Mouse (Mus musculus): ENCODE results near the gene Rad23a. TPM values are rescaled to one million over a fixed set of nuclear protein-coding genes. Genes with fewer than 3 reads are reported as not detected.
A peak's percentile ranks its signal among the peaks of the same experiment; 100 is the strongest.
"Not testable (repeated sequence)": the region's sequence is repeated elsewhere in the genome, so short reads cannot be mapped to it uniquely, and the experiment has no call there.

Gene Rad23a
- polyA plus RNA-seq, 1 experiment from 2014 or later, result 74.2 TPM

DNA sequence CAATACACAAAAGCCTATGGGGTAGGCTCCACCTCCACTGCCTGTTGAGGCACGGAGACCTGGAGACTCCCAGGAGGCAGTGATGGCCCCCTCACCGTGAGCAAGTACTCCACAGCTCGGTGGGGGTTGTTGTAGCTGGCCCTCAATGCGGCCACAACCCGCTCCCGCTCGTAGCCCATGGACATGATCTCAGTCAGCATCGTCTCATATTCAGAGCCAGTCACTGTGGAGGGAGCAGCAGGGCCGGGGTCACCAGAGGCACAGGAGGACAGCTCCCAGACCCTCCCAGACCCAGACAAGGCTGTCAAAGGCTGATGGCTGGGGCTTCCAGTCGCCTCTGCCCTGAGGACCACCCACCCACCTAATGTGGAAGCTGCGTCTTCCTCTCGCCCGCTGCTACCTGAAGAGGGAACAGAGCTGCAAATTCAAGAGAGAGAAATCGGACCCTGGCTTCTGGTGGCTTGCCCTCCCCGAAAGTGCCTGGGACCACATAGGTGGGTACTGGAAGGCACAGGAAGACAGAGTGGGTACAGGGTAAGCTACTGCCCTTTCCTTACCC lies 2.5 kb downstream of the Rad23a start:
- H3K36me3 ChIP-seq, result peaks cover 70% of the 10 kb centered on the region
- ATAC-seq (ENCODE audit: low read depth), result no peak
- WGBS, result 77% methylated on average over 15 of the region's 15 CpGs
- H3K9ac ChIP-seq, result peak overlapping the region; percentile 38; the same call in 1 of the 2 replicates
- H3K9me3 ChIP-seq, result no peaks in the 10 kb centered on the region
- no peak overlapping the region for H3K4me3 ChIP-seq
- H3K27me3 ChIP-seq, result no peaks in the 10 kb centered on the region
- H3K27ac ChIP-seq (replicated peaks), result peak overlapping the region; percentile 65
- H3K4me2 ChIP-seq, result no peak overlapping the region
- H3K4me1 ChIP-seq (replicated peaks), result peaks cover 66% of the 10 kb centered on the region

DNA sequence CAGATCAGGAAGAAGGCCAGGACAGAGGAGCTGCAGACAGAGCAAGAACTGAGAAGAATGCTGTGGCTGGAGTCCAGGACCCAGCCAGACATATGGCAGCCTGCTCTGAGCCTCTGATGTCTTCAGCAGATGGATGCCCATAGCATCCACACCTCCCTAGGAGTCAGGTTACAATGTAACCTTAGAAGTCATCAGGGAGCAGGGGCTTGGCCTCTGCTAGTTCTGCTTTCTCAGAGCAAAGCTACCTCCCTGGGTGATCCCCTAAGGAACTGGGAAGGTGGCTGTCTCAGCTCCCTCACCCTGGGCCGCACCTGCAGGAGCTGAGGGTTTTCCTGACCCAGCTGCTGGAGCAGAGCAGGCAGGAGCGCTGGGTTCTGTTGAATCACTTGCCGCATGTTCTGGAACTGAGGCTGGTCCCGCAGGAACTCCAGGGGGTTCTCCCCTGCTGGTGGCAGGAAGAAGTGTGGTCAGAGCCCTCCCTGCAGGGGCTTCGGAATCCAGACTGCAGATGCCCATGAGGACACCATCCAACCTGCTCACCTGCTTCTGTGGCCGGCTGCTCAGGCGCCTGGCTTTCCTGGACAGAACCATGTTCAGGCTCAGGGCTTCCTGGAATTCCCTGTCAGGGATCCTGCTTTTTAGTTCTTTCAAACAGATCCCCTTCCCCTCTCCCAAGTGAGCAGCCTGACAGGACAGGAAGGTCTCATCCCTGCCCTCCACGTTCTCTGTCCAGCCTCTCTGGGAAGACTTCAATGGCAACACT lies 3.1 kb downstream of the Rad23a start:
- Histone ChIP-seq H3K36me3 (peaks cover 64% of the 10 kb centered on the region), H3K9me3 (no peaks in the 10 kb centered on the region), H3K9ac (peak overlapping the region; percentile 38; the same call in 1 of the 2 replicates), H3K4me3 (no peak overlapping the region), H3K4me1 (replicated peaks) (peaks cover 64% of the 10 kb centered on the region), H3K4me2 (peak overlapping the region; percentile 5; the same call in 1 of the 2 replicates), H3K27ac (replicated peaks) (peak overlapping the region; percentile 65), H3K27me3 (no peaks in the 10 kb centered on the region)
- ATAC-seq (ENCODE audit: low read depth), result no peak
- WGBS, result 62% methylated on average over 8 of the region's 8 CpGs

DNA sequence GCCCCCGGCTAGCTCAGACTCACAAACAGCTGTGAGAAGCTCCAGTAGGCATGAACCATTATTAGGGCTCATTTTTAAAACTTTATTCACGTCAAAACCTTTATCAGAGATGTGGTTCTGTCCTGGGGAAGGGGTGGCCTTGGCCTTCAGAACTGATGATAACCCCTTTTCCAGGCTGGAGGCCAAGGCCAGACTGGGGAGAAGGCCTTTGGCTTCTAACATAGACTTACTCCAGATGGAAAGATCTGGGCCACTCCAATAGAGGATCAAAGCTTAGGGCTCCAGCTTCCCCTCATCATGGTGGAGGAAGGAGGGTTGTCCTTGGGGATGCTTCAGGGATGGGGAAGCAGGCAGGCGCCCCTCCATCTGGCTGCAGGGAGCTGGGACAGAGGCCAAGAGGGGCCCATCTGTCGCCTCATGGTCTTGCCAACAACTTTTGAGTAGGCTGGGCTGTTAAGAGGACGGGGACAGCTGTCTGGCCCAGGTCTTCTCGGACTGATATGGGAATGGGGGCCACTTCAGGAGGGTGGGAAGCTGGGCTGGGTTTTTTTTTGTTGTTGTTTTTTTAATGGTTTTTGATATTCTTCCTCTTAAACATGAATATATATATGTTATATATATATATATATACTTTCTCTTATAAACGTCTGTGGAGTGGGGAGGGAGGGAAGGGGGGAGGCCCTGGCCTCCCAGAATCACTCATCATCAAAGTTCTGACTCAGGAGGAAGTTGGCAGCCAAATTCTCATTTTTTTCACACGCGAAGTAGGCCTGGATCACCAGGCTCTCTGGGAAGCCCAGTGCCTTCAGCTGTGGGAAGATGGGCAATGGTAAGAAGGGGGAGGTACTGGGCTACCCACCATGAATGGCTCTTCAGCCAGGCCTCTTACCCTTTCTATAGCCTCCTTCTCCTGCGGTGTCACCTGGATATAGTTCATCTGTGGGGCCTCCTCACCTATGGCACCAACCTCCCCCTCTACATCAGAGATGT lies 5.3 kb downstream of the Rad23a start:
- peak; percentile 16; the same call in 1 of the 2 replicates for ATAC-seq (ENCODE audit: low read depth)
- H3K36me3 ChIP-seq, result peaks cover 50% of the 10 kb centered on the region
- H3K9ac ChIP-seq, result no peak overlapping the region
- WGBS, result 68% methylated on average over 10 of the region's 10 CpGs
- peaks cover 67% of the 10 kb centered on the region for H3K4me1 ChIP-seq (replicated peaks)
- H3K4me2 ChIP-seq, result peak overlapping the region; percentile 21; the same call in 1 of the 2 replicates
- H3K9me3 ChIP-seq, result no peaks in the 10 kb centered on the region
- no peak overlapping the region for H3K4me3 ChIP-seq
- peak overlapping the region; percentile 84 for H3K27ac ChIP-seq (replicated peaks)
- H3K27me3 ChIP-seq, result no peaks in the 10 kb centered on the region

DNA sequence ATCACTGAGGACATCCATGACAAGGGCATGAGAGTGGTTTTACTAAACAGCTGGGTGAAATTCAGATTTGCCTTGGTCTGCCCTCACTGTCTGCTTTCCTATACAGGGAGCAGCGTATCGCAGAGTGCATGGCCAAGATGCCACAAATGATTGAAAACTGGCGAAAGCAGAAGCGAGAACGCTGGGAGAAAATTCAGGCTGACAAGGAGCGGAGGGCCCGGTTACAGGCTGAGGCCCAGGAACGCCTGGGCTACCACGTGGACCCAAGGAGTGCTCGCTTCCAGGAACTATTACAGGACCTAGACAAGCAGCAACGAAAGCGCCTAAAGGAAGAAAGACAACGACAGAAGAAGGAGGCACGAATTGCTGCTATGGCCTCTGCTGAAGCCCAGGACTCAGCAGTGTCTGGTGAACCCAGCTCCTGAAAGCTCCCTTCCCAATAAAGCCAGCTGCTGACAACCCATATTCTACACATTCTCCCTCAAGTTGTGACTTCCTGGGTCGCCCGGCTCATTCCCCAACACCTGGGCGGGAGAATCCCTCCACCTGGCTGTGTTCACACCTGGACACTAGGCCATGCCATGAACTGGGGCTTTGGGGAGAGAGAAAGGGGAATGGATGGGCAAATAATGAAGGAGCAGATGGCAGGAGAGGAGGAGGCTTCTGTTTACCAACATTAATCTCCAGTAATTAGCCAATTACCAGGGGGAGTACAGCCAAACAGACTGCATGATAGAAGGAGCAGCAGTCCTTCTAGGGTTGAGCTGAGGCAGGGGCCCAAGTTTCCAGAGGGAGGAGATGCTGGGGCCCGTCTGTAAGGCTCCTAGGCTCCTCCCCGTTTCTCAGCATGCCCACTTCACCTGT lies 6.2 kb downstream of the Rad23a start:
- WGBS, result 83% methylated on average over 19 of the region's 19 CpGs
- no peak for ATAC-seq (ENCODE audit: low read depth)
- H3K4me2 ChIP-seq, result peak overlapping the region; percentile 21; the same call in 1 of the 2 replicates

DNA sequence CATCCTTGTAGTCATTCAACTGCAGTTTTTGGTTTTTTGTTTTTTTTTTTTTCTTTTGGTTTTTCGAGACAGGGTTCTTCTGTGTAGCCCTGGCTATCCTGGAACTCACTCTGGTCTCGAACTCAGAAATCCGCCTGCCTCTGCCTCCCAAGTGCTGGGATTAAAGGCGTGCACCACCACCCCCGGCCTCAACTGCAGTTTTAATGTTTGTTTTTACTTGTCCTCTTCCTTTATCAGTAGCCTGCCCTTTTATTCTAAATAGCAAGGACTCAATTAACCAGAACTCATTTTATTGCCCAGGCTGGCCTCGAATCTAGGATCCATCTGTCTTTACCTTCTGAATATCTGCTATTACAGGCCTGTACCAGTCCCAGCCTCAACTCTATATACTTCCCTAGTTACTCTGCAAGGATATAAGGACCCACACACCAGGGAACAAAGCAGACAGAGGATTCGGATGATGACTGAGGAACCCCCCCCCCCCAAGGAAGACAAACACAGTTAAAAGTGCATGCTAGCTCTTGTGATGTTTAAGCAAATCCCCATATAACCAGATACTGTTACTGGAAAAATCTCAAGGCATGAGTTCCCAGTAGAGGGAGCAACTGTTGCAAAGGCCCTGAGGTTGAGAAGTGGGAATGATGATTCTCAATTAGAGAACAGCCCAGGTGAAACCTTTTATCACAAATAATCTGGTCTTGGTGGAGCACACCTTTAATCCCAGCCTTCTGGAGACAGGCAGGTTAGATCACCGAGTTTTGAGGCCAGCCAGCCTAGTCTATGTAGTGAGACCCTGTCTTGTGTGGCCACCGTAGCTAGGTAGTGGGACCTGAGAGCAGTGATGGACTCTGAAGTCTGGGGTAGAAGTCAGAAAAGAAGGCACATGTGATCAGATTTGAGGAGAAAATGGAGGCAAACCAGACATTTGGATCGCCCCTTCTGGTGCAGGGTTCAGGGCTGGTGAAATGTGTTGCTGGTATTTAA lies 7.4 kb downstream of the Rad23a start:
- H3K9me3 ChIP-seq, result no peaks in the 10 kb centered on the region

More for the DNA sequence above, 6.2 kb downstream of the Rad23a start:
- Histone ChIP-seq H3K9me3 (no peaks in the 10 kb centered on the region), H3K27ac (replicated peaks) (peak overlapping the region; percentile 84), H3K9ac (peak overlapping the region; percentile 98; the same call in 1 of the 2 replicates), H3K4me3 (no peak overlapping the region), H3K4me1 (replicated peaks) (peaks cover 60% of the 10 kb centered on the region), H3K36me3 (peaks cover 50% of the 10 kb centered on the region), H3K27me3 (no peaks in the 10 kb centered on the region)

DNA sequence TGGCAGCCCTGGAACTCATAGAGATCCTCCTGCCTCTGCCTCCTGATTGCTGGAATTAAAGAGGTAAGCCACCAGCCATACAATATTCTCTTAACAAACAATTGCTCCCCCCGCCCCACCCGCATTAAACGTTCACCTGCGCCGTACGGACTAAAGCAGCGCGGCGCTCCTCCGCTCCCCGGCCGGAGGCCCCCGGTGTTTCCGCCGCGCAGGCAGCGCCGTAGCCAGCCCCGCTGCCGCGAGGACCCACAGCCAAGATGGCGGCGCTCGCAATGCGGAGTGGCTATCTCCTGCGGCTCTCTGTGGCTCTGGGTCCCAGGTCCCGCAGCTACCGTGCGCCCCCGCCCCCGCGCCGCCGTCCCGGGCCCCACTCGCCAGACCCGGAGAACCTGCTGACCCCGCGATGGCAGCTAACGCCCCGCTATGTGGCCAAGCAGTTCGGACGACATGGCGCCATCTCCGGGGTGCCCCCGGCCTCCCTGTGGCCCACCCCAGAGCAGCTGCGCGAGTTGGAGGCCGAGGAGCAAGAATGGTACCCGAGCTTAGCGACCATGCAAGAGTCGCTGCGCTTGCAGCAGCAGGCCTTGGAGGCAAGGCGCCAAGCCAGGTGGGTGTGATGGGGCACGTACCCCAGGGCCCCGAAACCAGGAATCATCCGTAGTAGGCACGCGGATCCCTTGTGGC lies 8.3 kb downstream of the Rad23a start:
- no peaks in the 10 kb centered on the region for H3K9me3 ChIP-seq
- peak overlapping the region; percentile 97 for H3K27ac ChIP-seq (replicated peaks)
- no peaks in the 10 kb centered on the region for H3K27me3 ChIP-seq
- peak overlapping the region; percentile 91 for H3K4me3 ChIP-seq
- ATAC-seq (ENCODE audit: low read depth), result peak; percentile 79
- WGBS, result 1% methylated on average over 59 of the region's 59 CpGs
- H3K4me1 ChIP-seq (replicated peaks), result peaks cover 48% of the 10 kb centered on the region
- H3K4me2 ChIP-seq, result peak overlapping the region; percentile 65
- H3K9ac ChIP-seq, result peak overlapping the region; percentile 98
- H3K36me3 ChIP-seq, result peaks cover 35% of the 10 kb centered on the region

More for the DNA sequence above, 7.4 kb downstream of the Rad23a start:
- no peak for ATAC-seq (ENCODE audit: low read depth)
- H3K36me3 ChIP-seq, result peaks cover 43% of the 10 kb centered on the region
- 63% methylated on average over 10 of the region's 10 CpGs for WGBS
- H3K9ac ChIP-seq, result peak overlapping the region; percentile 98
- H3K27me3 ChIP-seq, result no peaks in the 10 kb centered on the region
- H3K4me1 ChIP-seq (replicated peaks), result peaks cover 57% of the 10 kb centered on the region
- H3K27ac ChIP-seq (replicated peaks), result peak overlapping the region; percentile 97
- peak overlapping the region; percentile 91 for H3K4me3 ChIP-seq
- peak overlapping the region; percentile 65 for H3K4me2 ChIP-seq

DNA sequence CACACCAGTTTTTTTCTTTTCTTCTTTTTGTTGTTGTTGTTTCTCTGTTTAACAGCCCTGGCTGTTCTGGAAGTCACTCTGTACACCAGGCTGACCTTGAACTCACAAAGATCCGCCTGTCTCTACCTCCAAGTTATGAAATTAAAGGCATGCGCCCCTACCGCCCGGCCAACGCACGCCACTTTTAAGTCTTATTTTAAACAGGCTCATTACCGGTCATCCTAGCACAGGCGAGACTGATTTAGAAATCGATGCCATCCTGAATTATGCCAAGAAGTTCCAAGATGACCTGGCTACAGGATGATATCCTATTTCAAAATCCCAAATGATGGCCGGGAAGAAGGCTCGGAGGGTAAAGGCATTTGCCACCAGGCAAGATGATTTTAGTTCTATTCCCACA lies 9.0 kb downstream of the Rad23a start, which contains the start of gene Gadd45gip1:
Gene Gadd45gip1 (plus strand): TSS at position 33 of the 400 bp plus-strand sequence.
- ATAC-seq (ENCODE audit: low read depth), result no peak
- Histone ChIP-seq H3K4me3 (peak within 1 kb of the TSS; percentile 91), H3K4me1 (replicated peaks) (peaks cover 43% of the 10 kb centered on the region), H3K9me3 (no peaks in the 10 kb centered on the region), H3K4me2 (peak within 1 kb of the TSS; percentile 65), H3K36me3 (peaks cover 28% of the 10 kb centered on the region), H3K27me3 (no peaks in the 10 kb centered on the region), H3K9ac (peak within 1 kb of the TSS; percentile 98), H3K27ac (replicated peaks) (peak within 1 kb of the TSS; percentile 97)
- 79% methylated on average over 11 of the region's 11 CpGs for WGBS

DNA sequence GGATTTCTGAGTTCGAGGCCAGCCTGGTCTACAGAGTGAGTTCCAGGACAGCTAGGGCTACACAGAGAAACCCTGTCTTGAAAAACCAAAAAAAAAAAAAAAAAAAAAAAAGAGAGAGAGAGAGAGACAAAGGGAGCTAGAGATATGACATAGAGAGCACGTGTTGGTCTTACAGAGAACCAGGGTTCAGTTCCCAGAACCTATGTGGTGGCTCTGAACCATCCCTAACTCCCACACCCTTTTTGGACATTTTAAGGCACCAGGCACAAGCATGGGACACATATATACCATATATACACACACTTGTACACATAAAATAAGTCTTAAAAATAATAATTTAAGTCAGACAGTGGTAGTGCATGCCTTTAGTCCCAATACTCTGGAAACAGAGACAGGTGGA lies 13.9 kb downstream of the Rad23a start:
- H3K9me3 ChIP-seq; H3K36me3 ChIP-seq; H3K27me3 ChIP-seq; H3K4me2 ChIP-seq; ATAC-seq (ENCODE audit: low read depth); H3K27ac ChIP-seq (replicated peaks); H3K4me3 ChIP-seq; H3K9ac ChIP-seq: not testable (repeated sequence)
- 86% methylated on average over 2 of the region's 2 CpGs for WGBS
- peaks cover 12% of the 10 kb centered on the region; the same call in 1 of the 2 replicates for H3K4me1 ChIP-seq (replicated peaks)

DNA sequence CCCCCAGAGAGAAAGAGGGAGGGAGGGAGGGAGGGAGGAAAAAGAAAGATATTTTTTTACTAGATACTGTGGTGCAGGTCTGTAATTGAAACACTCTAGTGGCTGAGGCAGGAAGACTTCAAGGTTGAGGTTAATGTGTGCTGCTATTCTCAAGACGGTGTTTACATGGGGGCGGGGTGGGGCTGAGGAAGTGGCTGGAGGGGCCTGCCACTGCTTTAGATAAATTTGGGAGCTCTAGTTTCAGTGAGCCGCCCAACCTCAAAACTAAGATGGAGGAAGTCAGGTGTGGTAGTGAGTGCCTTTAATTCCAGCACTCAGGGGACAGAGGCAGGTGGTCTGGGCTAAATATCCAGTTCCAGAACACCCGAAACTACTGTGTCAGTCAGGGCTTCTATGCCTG lies 14.8 kb downstream of the Rad23a start:
- H3K9ac ChIP-seq, result no peak overlapping the region
- 74% methylated on average over 4 of the region's 4 CpGs for WGBS
- H3K4me3 ChIP-seq, result no peak overlapping the region
- H3K9me3 ChIP-seq, result no peaks in the 10 kb centered on the region
- H3K27ac ChIP-seq (replicated peaks), result no peak overlapping the region
- no peak for ATAC-seq (ENCODE audit: low read depth)
- no peak overlapping the region for H3K4me2 ChIP-seq
- H3K36me3 ChIP-seq, result no peaks in the 10 kb centered on the region
- H3K4me1 ChIP-seq (replicated peaks), result peaks cover 10% of the 10 kb centered on the region; the same call in 1 of the 2 replicates
- H3K27me3 ChIP-seq, result no peaks in the 10 kb centered on the region

DNA sequence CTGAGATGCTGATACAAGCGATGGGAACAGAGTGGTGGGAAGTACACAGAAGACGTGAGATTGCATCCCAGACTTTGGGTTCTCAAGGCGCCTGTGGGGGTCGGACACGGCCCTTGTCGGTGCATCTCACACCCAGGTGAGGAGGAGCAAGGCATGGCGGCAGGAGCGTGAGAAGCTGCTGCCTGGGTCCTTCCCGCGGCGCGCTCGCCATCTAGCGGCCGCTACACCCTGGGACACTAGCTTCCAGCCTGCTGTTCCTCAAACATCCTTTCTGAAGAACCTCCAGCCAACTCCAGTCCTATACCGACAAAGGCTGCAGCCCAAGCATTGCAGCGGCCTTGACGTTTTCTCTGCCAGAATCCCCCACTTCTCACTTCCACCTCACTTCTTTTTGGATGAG lies 16.8 kb downstream of the Rad23a start:
- ATAC-seq (ENCODE audit: low read depth), result peak; percentile 87
- H3K9ac ChIP-seq, result peak overlapping the region; percentile 61
- H3K4me1 ChIP-seq (replicated peaks), result peaks cover 10% of the 10 kb centered on the region; the same call in 1 of the 2 replicates
- H3K27ac ChIP-seq (replicated peaks), result no peak overlapping the region
- 2% methylated on average over 18 of the region's 18 CpGs for WGBS
- no peaks in the 10 kb centered on the region for H3K27me3 ChIP-seq
- H3K36me3 ChIP-seq, result no peaks in the 10 kb centered on the region
- peak overlapping the region; percentile 24 for H3K4me3 ChIP-seq
- peak overlapping the region; percentile 55 for H3K4me2 ChIP-seq
- no peaks in the 10 kb centered on the region for H3K9me3 ChIP-seq

All from neural tube, embryonic 13.5 days (tissue).